Mouse (Mus musculus) erythroblast, embryonic 14.5 days (primary cell): ENCODE measurements at regions not wholly inside any gene's neighbourhood (a gene's known extent, or its start where the extent isn't known, plus 50 kb on each side); places are given as distances from the start of the nearest gene placed in this dataset.

ENCODE experiments used
- GATA1 ChIP-seq: IDR thresholded peaks from 2 replicates; pipeline ENCODE4 v1.6.1; 2012; ENCODE audit warnings: low read length, inconsistent platforms, mixed read lengths
- TAL1 ChIP-seq: IDR thresholded peaks from 3 replicates; pipeline ENCODE4 v1.6.1; 2012; ENCODE audit warnings: low read length, inconsistent platforms, mixed read lengths

DNA sequence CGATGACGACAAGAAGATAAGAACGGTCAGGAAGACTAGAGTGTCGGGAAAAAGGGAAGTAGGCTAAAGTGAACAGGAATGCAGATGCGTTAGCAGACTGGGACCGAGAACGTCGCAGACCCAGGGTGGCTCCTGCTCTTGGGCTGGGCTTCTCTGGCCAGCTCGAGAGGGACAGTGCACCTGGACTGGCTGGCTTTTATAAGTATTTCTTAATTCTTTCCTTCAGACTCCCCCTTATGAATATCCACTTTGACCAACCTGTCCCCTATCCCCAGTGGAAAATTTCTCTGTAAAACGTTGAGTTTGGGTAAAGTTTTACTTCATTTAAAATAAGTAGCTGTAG lies 96.1 kb upstream of the Fam174b start:
- TF ChIP-seq GATA1 (no peak), TAL1 (no peak)
